Mouse (Mus musculus): ENCODE results near the gene Gsc2.

Gene Gsc2

GRCm38 (mm10) chr16:17865293-17865692, 49.6 kb downstream of the Gsc2 start:
- no peak for DNase-seq (ENCODE audit: low spot score in 2 of 2)

All from urinary bladder, postnatal 36 days (tissue).